Mouse (Mus musculus) forebrain, postnatal 0 days (tissue): ENCODE data around the gene Tnfrsf1b. TPM values are rescaled to one million over a fixed set of nuclear protein-coding genes. Genes with fewer than 3 reads are reported as not detected.

Source experiments
- ATAC-seq: fragments of 200-750 bp; cut with Nextera tagmentation; 2 replicates; pipeline ENCODE4 v1.8.0; 2017; ENCODE audit warnings: mild to moderate bottlenecking, moderate library complexity
- DNase-seq: peaks from one replicate; pipeline ENCODE4 v3.0.0-alpha.2; 2015
- H3K27ac ChIP-seq: fragments of 300-500 bp; sonication (generic); 2 replicates; pipeline ENCODE4 v1.5.1; 2014; ENCODE audit warnings: low read depth, mild to moderate bottlenecking, antibody characterized with exemption, low read length, moderate library complexity, mixed read lengths
- H3K27me3 ChIP-seq: fragments of 300-500 bp; sonication (generic); 2 replicates; pipeline ENCODE4 v1.6.1; 2014; ENCODE audit warnings: mild to moderate bottlenecking, low read length, mixed read lengths; ENCODE audit not compliant: insufficient read depth
- H3K36me3 ChIP-seq: fragments of 300-500 bp; sonication (generic); 2 replicates; pipeline ENCODE4 v1.6.1; 2014; ENCODE audit warnings: mild to moderate bottlenecking, moderate library complexity; ENCODE audit not compliant: insufficient read depth
- H3K4me1 ChIP-seq: fragments of 300-500 bp; sonication (generic); 2 replicates; pipeline ENCODE4 v1.6.1; 2014; ENCODE audit warnings: antibody characterized with exemption; ENCODE audit not compliant: insufficient read depth
- H3K4me2 ChIP-seq: fragments of 300-500 bp; sonication (generic); 2 replicates; pipeline ENCODE4 v1.6.1; 2014; ENCODE audit warnings: low read depth, mild to moderate bottlenecking, moderate library complexity
- H3K4me3 ChIP-seq: fragments of 300-500 bp; sonication (generic); 2 replicates; pipeline ENCODE4 v1.5.1; 2014; ENCODE audit warnings: low read depth, low read length, mixed read lengths
- H3K9ac ChIP-seq: fragments of 300-500 bp; sonication (generic); 2 replicates; pipeline ENCODE4 v1.6.1; 2014; ENCODE audit warnings: mild to moderate bottlenecking
- H3K9me3 ChIP-seq: fragments of 300-500 bp; sonication (generic); 2 replicates; pipeline ENCODE4 v1.6.1; 2016; ENCODE audit warnings: low read length
- CTCF ChIP-seq: sonication (generic); IDR thresholded peaks from 2 replicates; pipeline ENCODE4 v1.5.1; 2016; ENCODE audit warnings: antibody characterized with exemption, control low read depth, low read depth
- WGBS: fragments of 180-500 bp; shearing (Covaris S2); extraction: QIAGEN DNeasy Blood & Tissue Kit; methylation state at CpG from one replicate; pipeline ENCODE4 v1.1.7; 2014; 5-methylcytosine and 5-hydroxymethylcytosine counted together
- polyA plus RNA-seq: library from polyadenylated mRNA; unstranded; fragments of >200 nt; fragmentation: Nextera tagmentation; extraction: Ambion mirVana; gene quantifications from 2 replicates; pipeline ENCODE4 v1.2.1, GENCODE M21; 2015
- total RNA-seq: library from RNA; depleted of rRNA; stranded (reverse); fragments of >200 nt; gene quantifications from 2 replicates; pipeline ENCODE4 v1.2.3, GENCODE M21; 2014; rRNA removed

The Tnfrsf1b gene
- total RNA-seq, result 3.7 and 10.7 TPM in 2 replicates
- 1.5 and 2.4 TPM in 2 replicates for polyA plus RNA-seq

DNA sequence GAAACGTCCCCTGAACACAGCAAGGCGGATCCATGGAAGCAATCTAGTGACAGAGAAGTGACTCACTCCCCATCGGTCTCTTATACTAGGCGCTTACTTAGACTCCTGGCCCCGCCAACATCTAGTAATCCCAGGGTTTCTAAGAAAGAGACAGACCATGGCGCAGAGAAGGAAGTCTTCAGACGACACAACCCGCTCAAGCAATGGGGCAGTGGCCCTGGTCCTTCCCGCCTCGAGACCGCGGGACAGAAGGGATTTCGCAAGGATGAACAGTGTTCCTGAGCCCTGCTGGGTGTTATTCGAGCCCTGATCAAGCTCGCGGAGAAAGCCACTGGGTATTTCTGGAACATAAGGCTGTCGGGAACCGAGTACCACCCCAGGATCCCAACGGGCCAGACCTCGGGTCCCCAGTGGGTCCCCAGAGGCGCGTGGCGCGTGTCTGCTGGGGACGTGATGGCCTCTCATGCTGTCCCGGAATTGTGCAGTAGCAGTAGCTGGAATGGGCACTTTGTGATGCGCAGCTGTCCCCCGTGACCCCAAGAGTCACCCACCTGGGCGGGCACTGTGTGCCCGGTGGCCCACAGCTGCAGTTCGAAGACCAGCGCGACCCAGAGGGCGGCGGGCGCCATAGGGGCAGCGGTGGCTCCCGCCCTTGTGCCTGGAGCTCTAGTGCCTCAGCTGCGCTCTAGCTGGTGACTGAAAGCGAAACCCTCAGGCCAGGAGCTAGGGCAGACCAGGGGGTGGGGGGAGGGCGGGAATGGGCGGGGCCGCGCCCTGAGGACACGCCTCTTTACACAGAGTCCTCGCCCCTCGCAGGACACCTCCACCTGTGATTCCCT is at the start of gene Tnfrsf1b:
Tnfrsf1b (minus strand) TSS at position 698 of the 839 bp plus-strand sequence.
- peak; percentile 8 for DNase-seq
- Histone ChIP-seq H3K36me3 (no peaks in the 10 kb centered on the region), H3K27ac (no peak within 1 kb of the TSS), H3K27me3 (peaks cover 19% of the 10 kb centered on the region), H3K4me2 (peak within 1 kb of the TSS; percentile 63), H3K9ac (peak within 1 kb of the TSS; percentile 50), H3K4me3 (peak within 1 kb of the TSS; percentile 37), H3K9me3 (no peaks in the 10 kb centered on the region), H3K4me1 (no peaks in the 10 kb centered on the region)
- WGBS, result 2% methylated on average over 47 of the region's 47 CpGs
- ATAC-seq, result peak; percentile 67
- TF ChIP-seq CTCF, result no peak

DNA sequence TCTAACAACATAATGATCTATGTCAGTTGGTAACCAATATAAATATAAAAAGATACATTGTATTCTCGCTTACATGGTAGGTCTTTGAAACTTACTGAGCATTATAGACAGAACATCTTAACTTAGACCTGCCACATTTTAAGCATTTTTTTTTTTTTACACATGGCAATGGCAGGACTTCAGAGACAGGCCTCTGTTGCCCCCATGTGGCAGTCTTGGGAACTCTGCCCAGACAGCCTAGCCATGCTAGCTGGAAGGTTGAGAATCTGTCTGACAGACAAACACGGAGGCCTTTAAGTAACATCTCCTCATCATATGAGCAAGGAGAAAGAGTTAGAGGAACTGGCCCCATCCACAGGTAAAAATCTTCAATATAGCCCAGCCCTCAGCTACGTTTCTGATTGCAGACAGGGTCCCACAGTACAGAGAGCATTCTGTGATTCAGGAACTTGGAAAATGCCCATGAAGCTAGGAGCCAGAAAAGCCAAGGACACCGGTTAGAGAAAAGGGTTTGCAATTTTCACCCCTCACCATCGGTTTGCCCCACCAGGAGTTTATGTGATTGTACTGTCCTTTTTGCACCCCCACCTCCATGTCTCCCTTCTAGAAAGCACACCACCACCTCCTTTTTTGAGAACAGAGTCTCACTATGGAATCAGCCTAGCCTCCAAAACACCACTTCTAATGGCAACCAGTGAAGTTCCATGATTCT is 49.1 kb upstream of the Tnfrsf1b start:
- Histone ChIP-seq H3K4me1 (no peaks in the 10 kb centered on the region), H3K9ac (no peak overlapping the region), H3K4me3 (no peak overlapping the region), H3K4me2 (no peak overlapping the region), H3K36me3 (no peaks in the 10 kb centered on the region), H3K27ac (no peak overlapping the region), H3K27me3 (no peaks in the 10 kb centered on the region), H3K9me3 (no peaks in the 10 kb centered on the region)
- 49% methylated on average over 5 of the region's 5 CpGs for whole genome bisulfite sequencing
- TF ChIP-seq CTCF, result peak; percentile 77
- peak; percentile 69 for DNase-seq
- peak; percentile 67 for ATAC-seq

DNA sequence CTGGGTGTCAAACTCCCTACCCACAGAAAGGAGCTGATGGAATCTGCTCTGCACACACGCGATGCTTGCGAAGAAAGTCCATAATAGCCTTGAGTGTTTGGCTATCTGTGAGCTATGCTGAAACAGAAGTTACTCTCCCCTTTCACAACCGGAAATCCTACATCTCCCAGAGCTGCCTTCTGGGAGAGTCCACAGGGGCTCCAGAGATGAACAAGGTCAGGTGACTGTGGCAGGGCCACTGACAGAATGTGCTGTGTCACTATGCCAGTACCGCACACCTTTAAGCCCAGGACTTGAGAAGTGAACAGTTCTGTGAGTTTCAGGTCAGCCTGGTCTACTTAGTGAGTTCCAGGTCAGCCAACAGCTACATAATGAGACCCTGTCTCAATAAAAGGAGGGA is 47.9 kb upstream of the Tnfrsf1b start:
- H3K4me2 ChIP-seq, result no peak overlapping the region
- no peak for TF ChIP-seq CTCF
- H3K4me1 ChIP-seq, result no peaks in the 10 kb centered on the region
- no peak for DNase-seq
- no peaks in the 10 kb centered on the region for H3K36me3 ChIP-seq
- ATAC-seq, result no peak
- 83% methylated on average over 5 of the region's 5 CpGs for WGBS
- H3K27me3 ChIP-seq, result no peaks in the 10 kb centered on the region
- H3K4me3 ChIP-seq, result no peak overlapping the region
- H3K9me3 ChIP-seq, result no peaks in the 10 kb centered on the region
- no peak overlapping the region for H3K27ac ChIP-seq
- H3K9ac ChIP-seq, result no peak overlapping the region

DNA sequence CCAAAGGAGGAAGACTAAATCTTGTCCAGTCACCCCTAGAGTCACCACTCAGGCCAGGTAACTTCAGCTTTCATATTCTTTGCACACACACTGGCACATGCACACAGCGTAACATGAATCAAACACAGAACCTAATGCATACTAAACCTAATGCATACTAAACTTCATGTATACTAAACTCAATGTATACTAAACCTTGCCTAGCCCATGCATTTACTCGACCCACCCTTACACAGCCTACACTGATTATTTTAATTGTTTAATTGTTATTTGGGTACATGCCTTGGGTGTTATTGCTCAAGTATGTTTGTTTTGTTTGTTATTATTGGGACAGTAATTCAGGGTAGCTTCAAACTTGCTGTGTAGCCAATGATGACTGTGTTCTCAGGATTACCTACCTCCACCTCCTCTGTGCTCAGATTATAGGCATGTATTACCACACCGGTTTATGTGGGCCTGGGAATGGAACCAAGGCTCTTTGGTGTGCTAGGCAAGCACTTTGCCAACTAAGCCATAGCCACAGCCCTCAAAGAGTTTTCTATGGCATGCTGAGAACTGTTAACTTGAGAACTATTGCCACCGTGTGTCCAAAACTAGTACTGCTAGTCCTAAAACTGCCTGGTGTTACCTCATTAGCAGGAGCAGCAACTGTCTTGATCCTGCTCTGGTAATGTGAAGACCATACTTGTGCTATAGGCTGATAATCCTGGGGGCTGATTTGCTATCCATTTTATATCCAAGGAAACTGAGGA is 39.9 kb upstream of the Tnfrsf1b start:
- H3K27ac ChIP-seq, result no peak overlapping the region
- H3K9me3 ChIP-seq, result no peaks in the 10 kb centered on the region
- DNase-seq (peak; percentile 87), ATAC-seq (peak; percentile 91)
- peak; percentile 88 for TF ChIP-seq CTCF
- no peaks in the 10 kb centered on the region for H3K36me3 ChIP-seq
- no peaks in the 10 kb centered on the region for H3K4me1 ChIP-seq
- no peak overlapping the region for H3K4me2 ChIP-seq
- no peak overlapping the region for H3K4me3 ChIP-seq
- H3K9ac ChIP-seq, result no peak overlapping the region
- H3K27me3 ChIP-seq, result no peaks in the 10 kb centered on the region
- 48% methylated on average over 4 of the region's 4 CpGs for WGBS

DNA sequence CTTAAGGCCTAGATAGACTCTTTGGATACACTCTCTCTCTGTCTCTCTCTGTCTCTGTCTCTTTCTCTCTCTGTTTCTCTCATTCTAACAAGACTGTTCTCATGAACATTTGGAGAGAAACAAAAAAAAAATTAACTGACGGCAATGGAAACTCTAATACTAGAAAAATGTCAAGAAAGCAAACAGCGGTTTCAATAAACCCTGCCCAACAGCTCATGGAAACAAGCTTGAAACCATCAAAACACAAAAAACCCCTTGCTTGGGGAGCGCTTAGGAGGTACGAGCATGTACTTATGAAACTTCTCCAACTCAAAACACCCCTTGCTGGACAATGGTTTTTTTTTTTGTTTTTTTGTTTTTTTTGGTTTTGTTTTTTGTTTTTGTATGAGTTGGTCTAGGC is 38.0 kb upstream of the Tnfrsf1b start:
- Histone ChIP-seq H3K36me3 (no peaks in the 10 kb centered on the region), H3K9me3 (no peaks in the 10 kb centered on the region), H3K4me3 (no peak overlapping the region), H3K9ac (no peak overlapping the region), H3K4me1 (no peaks in the 10 kb centered on the region), H3K27ac (no peak overlapping the region), H3K4me2 (no peak overlapping the region), H3K27me3 (no peaks in the 10 kb centered on the region)
- WGBS, result 96% methylated on average over 4 of the region's 4 CpGs
- ATAC-seq, result no peak
- no peak for DNase-seq
- TF ChIP-seq CTCF, result no peak

DNA sequence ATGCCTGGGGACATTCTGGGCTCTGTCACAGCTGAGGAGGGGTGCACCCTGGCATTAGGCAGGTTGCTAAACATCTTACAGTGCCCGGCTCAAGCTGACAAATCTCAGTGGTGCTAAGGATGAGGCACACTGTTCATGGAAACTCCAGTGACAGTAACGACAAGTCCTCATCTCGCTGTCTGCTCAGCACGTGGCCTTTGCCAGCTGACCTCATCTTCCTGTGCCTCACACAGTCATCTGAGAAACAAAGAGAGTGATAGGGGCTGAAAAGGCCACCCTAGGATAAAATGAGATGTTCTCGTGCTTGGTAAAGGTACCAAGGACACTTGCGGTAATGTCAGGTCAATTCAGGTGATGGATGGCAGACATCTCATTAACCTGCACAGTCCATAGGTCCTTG is 36.8 kb upstream of the Tnfrsf1b start:
- no peak for ATAC-seq
- no peak for TF ChIP-seq CTCF

More for the DNA sequence above, 36.8 kb upstream of the Tnfrsf1b start:
- Histone ChIP-seq H3K36me3 (no peaks in the 10 kb centered on the region), H3K4me3 (no peak overlapping the region), H3K27ac (no peak overlapping the region), H3K9ac (no peak overlapping the region), H3K4me2 (no peak overlapping the region), H3K4me1 (no peaks in the 10 kb centered on the region), H3K27me3 (no peaks in the 10 kb centered on the region), H3K9me3 (no peaks in the 10 kb centered on the region)
- DNase-seq, result no peak
- WGBS, result 68% methylated on average over 6 of the region's 6 CpGs
